Mouse (Mus musculus): ENCODE measurements around the gene 1600014C10Rik. TPM values are rescaled to one million over a fixed set of nuclear protein-coding genes. Genes with fewer than 3 reads are reported as not detected.

1600014C10Rik gene
- total RNA-seq, 1 experiment = 6.5 TPM

- H3K4me1 ChIP-seq (ENCODE audit: control insufficient read depth in 2 of 2, insufficient read depth in 2 of 2, low read length in 2 of 2, poor library complexity in 1 of 2) = 0 out of 4 replicates have a peak, but pooled peaks cover 1 to 5% of the 10 kb centered on the region in 2 experiments
- in situ Hi-C loops (cut with MboI; ENCODE audit: low sequenced_read_pairs in 2 of 2, unreplicated experiment in 2 of 2) = no loop called here
- no peak overlapping the region for H3K4me3 ChIP-seq (ENCODE audit: insufficient read depth in 1 of 2, low read depth in 1 of 2, low read length in 2 of 2, poor library complexity in 1 of 2, severe bottlenecking in 1 of 2)
- H3K9ac ChIP-seq (ENCODE audit: insufficient read depth, low read depth, low read length, poor library complexity, severe bottlenecking) = no peak overlapping the region
- DNase-seq (ENCODE audit: low read depth, low spot score) = no peak
- TF ChIP-seq MAFK (IDR thresholded peaks at IDR 0.05; ENCODE audit: insufficient read depth, low read depth, low read length) = no peak
- TF ChIP-seq ZC3H11A (IDR thresholded peaks at IDR 0.05; ENCODE audit: borderline replicate concordance, low read depth, low read length) = no peak
- TF ChIP-seq CHD2 (IDR thresholded peaks at IDR 0.05; ENCODE audit: low read depth, low read length) = no peak
- TF ChIP-seq ZNF384 (IDR thresholded peaks at IDR 0.05; ENCODE audit: low read depth, low read length) = no peak
- TF ChIP-seq HCFC1 (IDR thresholded peaks at IDR 0.05; ENCODE audit: borderline replicate concordance, insufficient read depth, low read length) = no peak
- H3K36me3 ChIP-seq (ENCODE audit: control insufficient read depth, insufficient read depth, low read length, poor library complexity, severe bottlenecking) = no peaks in the 10 kb centered on the region
- H3K9me3 ChIP-seq (ENCODE audit: control insufficient read depth, insufficient read depth, low read depth, low read length) = no peaks in the 10 kb centered on the region
- H3K27ac ChIP-seq (ENCODE audit: insufficient read depth, low read depth, low read length, poor library complexity, severe bottlenecking) = no peak overlapping the region
Observed at GRCm38 (mm10) chr7:38147477-38147876, 35.5 kb upstream of the 1600014C10Rik start.

- H3K27ac ChIP-seq (ENCODE audit: insufficient read depth, low read depth, low read length, poor library complexity, severe bottlenecking) = no peak overlapping the region
- in situ Hi-C loops (cut with MboI; ENCODE audit: low sequenced_read_pairs in 2 of 2, unreplicated experiment in 2 of 2) = loop anchor here in 1 of 2 experiments (25.0 kb wide), 1 partner anchor 790 kb away; no protein-coding TSS in a partner anchor
- no peaks in the 10 kb centered on the region for H3K36me3 ChIP-seq (ENCODE audit: control insufficient read depth, insufficient read depth, low read length, poor library complexity, severe bottlenecking)
- H3K4me3 ChIP-seq (ENCODE audit: insufficient read depth in 1 of 2, low read depth in 1 of 2, low read length in 2 of 2, poor library complexity in 1 of 2, severe bottlenecking in 1 of 2) = no peak overlapping the region
- H3K4me1 ChIP-seq (ENCODE audit: control insufficient read depth in 2 of 2, insufficient read depth in 2 of 2, low read length in 2 of 2, poor library complexity in 1 of 2) = 0 out of 4 replicates have a peak, but pooled peaks cover 1 to 5% of the 10 kb centered on the region in 2 experiments
- H3K9ac ChIP-seq (ENCODE audit: insufficient read depth, low read depth, low read length, poor library complexity, severe bottlenecking) = no peak overlapping the region
- TF ChIP-seq MAFK (IDR thresholded peaks at IDR 0.05; ENCODE audit: insufficient read depth, low read depth, low read length) (no peak), HCFC1 (IDR thresholded peaks at IDR 0.05; ENCODE audit: borderline replicate concordance, insufficient read depth, low read length) (no peak), ZC3H11A (IDR thresholded peaks at IDR 0.05; ENCODE audit: borderline replicate concordance, low read depth, low read length) (no peak), ZNF384 (IDR thresholded peaks at IDR 0.05; ENCODE audit: low read depth, low read length) (no peak), CHD2 (IDR thresholded peaks at IDR 0.05; ENCODE audit: low read depth, low read length) (no peak)
- DNase-seq (ENCODE audit: low read depth, low spot score) = no peak
- no peaks in the 10 kb centered on the region for H3K9me3 ChIP-seq (ENCODE audit: control insufficient read depth, insufficient read depth, low read depth, low read length)
Observed at GRCm38 (mm10) chr7:38151706-38152312, 31.2 kb upstream of the 1600014C10Rik start.

- Histone ChIP-seq H3K36me3 (ENCODE audit: control insufficient read depth, insufficient read depth, low read length, poor library complexity, severe bottlenecking) (no peaks in the 10 kb centered on the region), H3K27ac (ENCODE audit: insufficient read depth, low read depth, low read length, poor library complexity, severe bottlenecking) (no peak overlapping the region), H3K4me3 (ENCODE audit: insufficient read depth in 1 of 2, low read depth in 1 of 2, low read length in 2 of 2, poor library complexity in 1 of 2, severe bottlenecking in 1 of 2) (no peak overlapping the region), H3K9me3 (ENCODE audit: control insufficient read depth, insufficient read depth, low read depth, low read length) (no peaks in the 10 kb centered on the region), H3K4me1 (ENCODE audit: control insufficient read depth in 2 of 2, insufficient read depth in 2 of 2, low read length in 2 of 2, poor library complexity in 1 of 2) (0 out of 4 replicates have a peak, but pooled peaks cover 1 to 8% of the 10 kb centered on the region in 2 experiments), H3K9ac (ENCODE audit: insufficient read depth, low read depth, low read length, poor library complexity, severe bottlenecking) (no peak overlapping the region)
- in situ Hi-C loops (cut with MboI; ENCODE audit: low sequenced_read_pairs in 2 of 2, unreplicated experiment in 2 of 2) = loop anchor here in 1 of 2 experiments (25.0 kb wide), 1 partner anchor 790 kb away; no protein-coding TSS in a partner anchor
- TF ChIP-seq ZNF384 (IDR thresholded peaks at IDR 0.05; ENCODE audit: low read depth, low read length) (no peak), CHD2 (IDR thresholded peaks at IDR 0.05; ENCODE audit: low read depth, low read length) (no peak), ZC3H11A (IDR thresholded peaks at IDR 0.05; ENCODE audit: borderline replicate concordance, low read depth, low read length) (no peak), HCFC1 (IDR thresholded peaks at IDR 0.05; ENCODE audit: borderline replicate concordance, insufficient read depth, low read length) (no peak), MAFK (IDR thresholded peaks at IDR 0.05; ENCODE audit: insufficient read depth, low read depth, low read length) (no peak)
- no peak for DNase-seq (ENCODE audit: low read depth, low spot score)
Observed at GRCm38 (mm10) chr7:38152571-38152970, 30.4 kb upstream of the 1600014C10Rik start.

- in situ Hi-C loops (cut with MboI; ENCODE audit: low sequenced_read_pairs in 2 of 2, unreplicated experiment in 2 of 2) = loop anchor here in 1 of 2 experiments (25.0 kb wide), 1 partner anchor 794 kb away; no protein-coding TSS in a partner anchor
- H3K36me3 ChIP-seq (ENCODE audit: control insufficient read depth, insufficient read depth, low read length, poor library complexity, severe bottlenecking) = no peaks in the 10 kb centered on the region
- H3K27ac ChIP-seq (ENCODE audit: insufficient read depth, low read depth, low read length, poor library complexity, severe bottlenecking) = no peak overlapping the region
- no peak overlapping the region for H3K9ac ChIP-seq (ENCODE audit: insufficient read depth, low read depth, low read length, poor library complexity, severe bottlenecking)
- no peak overlapping the region for H3K4me3 ChIP-seq (ENCODE audit: insufficient read depth in 1 of 2, low read depth in 1 of 2, low read length in 2 of 2, poor library complexity in 1 of 2, severe bottlenecking in 1 of 2)
- H3K9me3 ChIP-seq (ENCODE audit: control insufficient read depth, insufficient read depth, low read depth, low read length) = no peaks in the 10 kb centered on the region
- TF ChIP-seq ZC3H11A (IDR thresholded peaks at IDR 0.05; ENCODE audit: borderline replicate concordance, low read depth, low read length) (no peak), ZNF384 (IDR thresholded peaks at IDR 0.05; ENCODE audit: low read depth, low read length) (no peak), CHD2 (IDR thresholded peaks at IDR 0.05; ENCODE audit: low read depth, low read length) (no peak), HCFC1 (IDR thresholded peaks at IDR 0.05; ENCODE audit: borderline replicate concordance, insufficient read depth, low read length) (no peak), MAFK (IDR thresholded peaks at IDR 0.05; ENCODE audit: insufficient read depth, low read depth, low read length) (no peak)
- H3K4me1 ChIP-seq (ENCODE audit: control insufficient read depth in 2 of 2, insufficient read depth in 2 of 2, low read length in 2 of 2, poor library complexity in 1 of 2) = peaks cover 1 to 10% of the 10 kb centered on the region in 2 experiments; a peak in 1 of 4 replicates
- DNase-seq (ENCODE audit: low read depth, low spot score) = no peak
Observed at GRCm38 (mm10) chr7:38155829-38156228, 27.2 kb upstream of the 1600014C10Rik start.

Data from ES-E14 (cell line).